Mouse (Mus musculus) intestine, embryonic 14.5 days (tissue): ENCODE measurements around the gene Rnf7. TPM values are rescaled to one million over a fixed set of nuclear protein-coding genes. Genes with fewer than 3 reads are reported as not detected.
"Not testable (repeated sequence)": the region's sequence is repeated elsewhere in the genome, so short reads cannot be mapped to it uniquely, and the experiment has no call there.

Experiments
- ATAC-seq: fragments of 200-750 bp; cut with Nextera tagmentation; replicated peaks from 2 replicates; pipeline ENCODE4 v1.8.0; 2017; ENCODE audit warnings: low read depth, moderate number of reproducible peaks, moderate TSS enrichment, moderate library complexity; ENCODE audit not compliant: low FRiP score, low TSS enrichment
- DNase-seq: peaks from one replicate; pipeline ENCODE4 v3.0.0-alpha.2; 2018; ENCODE audit warnings: low spot score
- H3K27ac ChIP-seq: fragments of 300-500 bp; sonication (generic); 2 replicates; pipeline ENCODE4 v1.5.1; 2014; ENCODE audit warnings: low read depth, mild to moderate bottlenecking, control low read depth
- H3K27me3 ChIP-seq: fragments of 300-500 bp; sonication (generic); replicated peaks from 2 replicates; pipeline ENCODE4 v1.6.1; 2014; ENCODE audit warnings: low read length, control low read depth; ENCODE audit not compliant: control insufficient read depth, insufficient read depth
- H3K36me3 ChIP-seq: fragments of 300-500 bp; sonication (generic); 2 replicates; pipeline ENCODE4 v1.6.1; 2014; ENCODE audit warnings: low read length, control low read depth; ENCODE audit not compliant: control insufficient read depth, insufficient read depth
- H3K4me1 ChIP-seq: fragments of 300-500 bp; sonication (generic); replicated peaks from 2 replicates; pipeline ENCODE4 v1.6.1; 2014; ENCODE audit warnings: low read length, control low read depth, mixed read lengths; ENCODE audit not compliant: control insufficient read depth, insufficient read depth
- H3K4me2 ChIP-seq: fragments of 300-500 bp; sonication (generic); 2 replicates; pipeline ENCODE4 v1.6.1; 2014; ENCODE audit warnings: low read length
- H3K4me3 ChIP-seq: fragments of 300-500 bp; sonication (generic); 2 replicates; pipeline ENCODE4 v1.5.1; 2014; ENCODE audit warnings: low read depth, low read length, control low read depth, mixed read lengths
- H3K9ac ChIP-seq: fragments of 300-500 bp; sonication (generic); 2 replicates; pipeline ENCODE4 v1.6.1; 2014; ENCODE audit warnings: mild to moderate bottlenecking, low read length
- H3K9me3 ChIP-seq: fragments of 300-500 bp; sonication (generic); 2 replicates; pipeline ENCODE4 v1.6.1; 2016; ENCODE audit warnings: low read length, control low read depth; ENCODE audit not compliant: control insufficient read depth
- WGBS: fragments of 180-500 bp; shearing (Covaris S2); extraction: QIAGEN DNeasy Blood & Tissue Kit; methylation state at CpG from one replicate; pipeline ENCODE4 v1.1.7; 2014; 5-methylcytosine and 5-hydroxymethylcytosine counted together
- polyA plus RNA-seq: library from polyadenylated mRNA; unstranded; fragments of >200 nt; fragmentation: Nextera tagmentation; extraction: Ambion mirVana; gene quantifications from 2 replicates; pipeline ENCODE4 v1.2.1, GENCODE M21; 2014

Gene Rnf7
- polyA plus RNA-seq, 1 experiment from 2014 or later = 232 TPM

DNA sequence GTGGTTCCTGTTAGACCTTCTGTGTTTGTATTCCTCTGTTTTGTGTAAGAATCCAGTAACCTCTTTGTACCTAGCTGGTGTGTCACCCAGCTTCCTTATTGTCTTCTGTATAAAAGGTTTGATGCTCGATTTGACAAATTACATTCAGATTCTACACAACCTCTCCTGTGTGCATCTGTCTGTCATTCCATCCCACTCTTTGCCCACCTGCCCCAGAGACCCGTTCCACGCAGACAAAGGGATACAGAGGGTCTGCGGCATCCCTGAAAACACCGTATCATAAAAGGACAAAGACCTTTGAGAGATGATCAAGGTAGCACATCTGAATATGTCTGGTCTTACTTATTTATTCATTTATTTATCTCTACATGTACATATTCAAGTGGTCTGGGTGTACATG is 9.4 kb upstream of the Rnf7 start:
- H3K4me2 ChIP-seq, H3K36me3 ChIP-seq, H3K4me1 ChIP-seq, H3K9me3 ChIP-seq, DNase-seq, H3K27me3 ChIP-seq, H3K27ac ChIP-seq, ATAC-seq, H3K9ac ChIP-seq, H3K4me3 ChIP-seq: not testable (repeated sequence)
- 96% methylated on average over 5 of the region's 5 CpGs for WGBS

DNA sequence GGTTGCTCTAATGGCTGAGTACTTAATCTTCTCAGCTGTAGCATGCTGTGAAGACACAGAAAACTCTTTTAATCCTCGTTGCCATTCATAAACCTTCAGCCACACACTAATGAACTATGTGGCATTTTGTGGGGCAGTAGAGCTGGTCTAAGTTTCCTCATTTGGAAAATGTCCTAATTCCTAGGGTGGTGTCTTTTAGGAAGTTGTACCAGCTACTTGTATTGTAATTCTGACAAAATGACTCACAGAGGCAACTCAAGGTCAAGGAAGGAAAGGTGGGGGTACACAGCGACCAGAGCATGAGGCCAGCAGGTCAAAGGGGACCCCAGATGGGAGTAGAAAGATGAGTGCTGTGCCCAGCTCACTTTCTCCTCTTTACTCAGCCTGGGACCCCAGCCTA is 5.2 kb upstream of the Rnf7 start:
- no peak overlapping the region for H3K4me2 ChIP-seq
- H3K27me3 ChIP-seq = no peaks in the 10 kb centered on the region
- no peaks in the 10 kb centered on the region for H3K4me1 ChIP-seq
- no peaks in the 10 kb centered on the region for H3K9me3 ChIP-seq
- DNase-seq (no peak), ATAC-seq (no peak)
- H3K27ac ChIP-seq = no peak overlapping the region
- no peak overlapping the region for H3K4me3 ChIP-seq
- 70% methylated on average over 2 of the region's 2 CpGs for WGBS
- H3K9ac ChIP-seq = no peak overlapping the region
- no peaks in the 10 kb centered on the region for H3K36me3 ChIP-seq

DNA sequence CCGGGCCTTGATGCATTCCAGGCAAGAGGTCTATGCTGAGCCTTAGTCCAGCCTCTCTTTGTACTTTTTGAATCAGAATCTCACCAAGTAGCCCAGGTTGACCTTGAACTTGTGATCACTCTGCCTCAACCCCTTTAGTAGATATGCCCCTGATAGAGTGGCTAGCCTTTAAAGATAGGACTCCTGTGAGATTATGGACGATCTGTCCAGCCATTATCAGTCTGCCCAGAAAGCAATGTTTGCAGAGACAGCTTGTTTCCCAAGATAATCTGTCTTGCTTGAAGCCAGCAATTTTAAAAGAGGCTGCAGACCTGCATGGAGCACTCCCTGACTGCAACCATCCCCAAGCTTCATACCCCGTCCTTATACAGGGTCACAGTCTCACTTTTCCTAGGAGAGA is 4.6 kb upstream of the Rnf7 start:
- H3K9me3 ChIP-seq = no peaks in the 10 kb centered on the region
- no peak overlapping the region for H3K27ac ChIP-seq
- DNase-seq (no peak), ATAC-seq (no peak)
- WGBS = 69% methylated on average over 3 of the region's 3 CpGs
- H3K27me3 ChIP-seq = no peaks in the 10 kb centered on the region
- no peaks in the 10 kb centered on the region for H3K36me3 ChIP-seq
- no peaks in the 10 kb centered on the region for H3K4me1 ChIP-seq
- no peak overlapping the region for H3K9ac ChIP-seq
- H3K4me3 ChIP-seq = no peak overlapping the region
- no peak overlapping the region for H3K4me2 ChIP-seq

DNA sequence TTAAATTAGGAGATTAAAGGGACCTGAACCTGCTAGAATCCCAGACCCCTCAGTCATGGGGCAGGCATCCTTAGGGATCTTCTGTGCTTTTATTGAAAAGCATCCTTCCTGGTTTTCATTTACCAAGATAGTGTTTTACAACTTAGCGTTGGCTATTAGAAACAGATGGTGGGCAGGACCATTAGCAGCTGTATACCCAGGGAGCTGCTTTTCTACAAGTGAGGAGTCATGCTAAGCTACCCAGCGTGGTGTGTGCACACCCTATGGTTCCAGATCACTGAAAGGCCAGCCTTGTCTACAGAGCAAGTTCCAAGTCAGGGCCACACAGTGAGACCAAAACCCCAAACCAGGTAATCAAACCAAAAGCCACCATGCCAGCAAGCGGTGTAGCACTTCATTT is 6.1 kb downstream of the Rnf7 start:
- DNase-seq = no peak
- Histone ChIP-seq H3K36me3 (peaks cover 39% of the 10 kb centered on the region), H3K4me3 (no peak overlapping the region), H3K4me1 (peaks cover 6% of the 10 kb centered on the region; the same call in 1 of the 2 replicates), H3K9me3 (no peaks in the 10 kb centered on the region), H3K9ac (no peak overlapping the region), H3K4me2 (no peak overlapping the region), H3K27me3 (no peaks in the 10 kb centered on the region), H3K27ac (no peak overlapping the region)
- 85% methylated on average over 3 of the region's 3 CpGs for whole genome bisulfite sequencing
- no peak for ATAC-seq

DNA sequence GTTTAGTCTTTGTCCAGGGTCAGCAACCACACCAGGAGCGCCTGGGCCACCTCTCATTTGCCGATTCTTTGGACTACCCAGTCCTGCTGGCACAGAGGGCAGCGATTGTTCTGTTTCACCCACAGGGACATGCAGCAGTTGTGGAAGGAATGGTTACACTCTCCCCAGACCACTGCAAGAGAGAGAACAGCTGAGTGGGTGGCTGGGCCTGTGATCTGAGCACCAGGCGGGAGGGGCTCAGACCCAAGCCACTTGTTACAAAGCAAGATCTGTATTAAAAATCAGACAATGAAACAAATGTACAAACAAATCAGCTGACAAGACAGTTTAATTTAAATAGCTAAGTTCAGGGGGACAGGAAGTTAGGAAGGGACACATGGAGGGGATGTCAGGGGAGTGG is 6.8 kb downstream of the Rnf7 start:
- H3K27me3 ChIP-seq, H3K4me2 ChIP-seq, H3K4me3 ChIP-seq, DNase-seq, H3K4me1 ChIP-seq, H3K9me3 ChIP-seq, H3K9ac ChIP-seq, H3K27ac ChIP-seq, ATAC-seq: not testable (repeated sequence)
- H3K36me3 ChIP-seq = peaks cover 41% of the 10 kb centered on the region
- 89% methylated on average over 4 of the region's 4 CpGs for WGBS

DNA sequence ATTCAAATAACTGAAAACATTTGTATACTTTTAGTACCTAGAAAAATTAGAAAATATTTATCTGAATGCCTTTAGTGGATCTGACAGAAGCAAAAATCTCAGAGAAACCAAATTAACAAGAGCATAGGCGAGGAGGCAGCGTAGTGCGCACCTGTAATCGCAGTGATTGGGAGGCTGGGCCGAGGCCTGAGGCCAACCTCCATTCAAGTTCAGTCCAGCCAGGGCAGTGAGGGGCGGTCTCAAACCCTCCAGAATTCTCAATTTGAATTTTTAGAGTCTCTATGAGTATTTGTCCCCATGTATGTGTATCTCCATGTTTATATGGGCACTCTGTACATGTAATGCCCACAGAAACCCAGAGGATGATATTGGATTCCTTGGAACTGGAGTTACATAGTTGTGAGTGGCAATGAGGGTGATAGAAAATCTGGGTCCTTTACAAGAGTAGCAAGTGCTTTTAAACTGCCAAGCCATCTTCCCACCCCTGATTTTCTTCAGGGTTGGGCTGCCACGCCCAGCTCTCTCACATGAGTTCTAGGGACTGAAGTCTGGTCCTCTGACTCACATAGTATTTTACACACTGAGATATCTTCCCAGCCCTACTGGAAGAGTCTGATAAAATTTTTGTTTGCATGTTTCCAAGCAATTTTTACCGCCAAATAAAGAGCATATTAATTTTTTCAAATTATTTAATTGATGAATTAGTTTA is 8.1 kb downstream of the Rnf7 start:
- Histone ChIP-seq H3K4me2 (no peak overlapping the region), H3K9ac (no peak overlapping the region), H3K36me3 (peaks cover 40% of the 10 kb centered on the region), H3K4me1 (0 out of 2 replicates have a peak, but pooled peaks cover 2% of the 10 kb centered on the region), H3K9me3 (no peaks in the 10 kb centered on the region), H3K4me3 (no peak overlapping the region), H3K27me3 (no peaks in the 10 kb centered on the region), H3K27ac (no peak overlapping the region)
- DNase-seq (no peak), ATAC-seq (no peak)
- 95% methylated on average over 8 of the region's 8 CpGs for WGBS

DNA sequence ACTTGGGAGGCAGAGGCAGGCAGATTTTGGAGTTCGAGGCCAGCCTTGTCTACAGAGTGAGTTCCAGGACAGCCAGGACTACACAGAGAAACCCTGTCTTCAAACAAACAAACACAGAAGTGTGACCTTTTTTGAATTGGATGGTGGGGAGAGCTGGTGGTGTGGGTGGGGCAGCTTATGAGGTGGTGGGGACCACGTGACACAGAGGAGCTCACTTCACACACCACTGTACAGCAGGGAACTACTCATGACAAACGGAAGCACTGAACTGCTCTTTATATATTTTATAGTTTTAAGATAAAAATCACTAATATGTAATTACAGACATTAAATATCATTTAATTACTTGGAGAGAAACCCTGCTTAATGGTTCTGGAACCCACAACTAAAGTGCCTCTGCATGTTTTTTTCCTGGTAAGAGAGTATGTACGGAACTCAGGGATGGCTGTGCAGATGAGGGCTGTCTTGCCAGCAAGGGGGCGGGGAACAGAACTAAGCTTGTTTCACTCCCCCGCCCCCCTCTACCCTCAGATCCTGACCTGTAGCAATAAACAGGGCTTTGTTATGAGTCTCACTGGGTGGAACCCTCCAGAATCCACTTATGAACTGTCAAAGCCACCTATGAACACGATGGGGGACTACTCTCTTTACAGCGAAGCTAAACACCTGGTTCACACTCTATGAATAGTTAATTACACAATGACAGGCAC is 8.8 kb downstream of the Rnf7 start:
- Histone ChIP-seq H3K4me3 (no peak overlapping the region), H3K4me1 (0 out of 2 replicates have a peak, but pooled peaks cover 2% of the 10 kb centered on the region), H3K36me3 (peaks cover 39% of the 10 kb centered on the region), H3K27ac (no peak overlapping the region), H3K4me2 (no peak overlapping the region), H3K9me3 (no peaks in the 10 kb centered on the region), H3K9ac (no peak overlapping the region), H3K27me3 (no peaks in the 10 kb centered on the region)
- WGBS = 60% methylated on average over 8 of the region's 8 CpGs
- ATAC-seq (no peak), DNase-seq (no peak)

DNA sequence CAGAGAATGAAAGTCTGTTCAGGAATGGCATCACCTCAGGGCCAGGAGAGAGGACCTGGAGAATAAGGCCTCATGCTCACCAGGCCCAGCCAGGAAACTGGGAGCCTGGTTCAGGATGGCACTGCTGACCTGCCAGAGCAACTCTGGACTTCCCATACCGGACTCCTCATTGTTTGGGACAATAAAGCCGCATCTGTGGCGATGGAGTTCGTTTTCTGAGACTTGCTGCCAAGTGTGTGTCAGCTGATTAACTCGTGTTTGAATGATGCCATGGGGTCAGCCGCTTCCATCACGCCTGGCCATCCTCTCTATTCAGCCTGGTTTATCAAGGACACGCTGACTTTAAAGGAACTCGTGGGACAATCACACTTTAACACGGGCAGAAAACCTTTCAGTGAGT is 14.8 kb downstream of the Rnf7 start:
- DNase-seq (no peak), ATAC-seq (no peak)
- H3K9me3 ChIP-seq = peaks cover 7% of the 10 kb centered on the region; the same call in 1 of the 2 replicates
- H3K4me2 ChIP-seq = no peak overlapping the region
- no peak overlapping the region for H3K27ac ChIP-seq
- H3K4me3 ChIP-seq = no peak overlapping the region
- 83% methylated on average over 10 of the region's 10 CpGs for WGBS
- H3K27me3 ChIP-seq = no peaks in the 10 kb centered on the region
- H3K36me3 ChIP-seq = peaks cover 14% of the 10 kb centered on the region
- H3K4me1 ChIP-seq = no peaks in the 10 kb centered on the region
- H3K9ac ChIP-seq = no peak overlapping the region

DNA sequence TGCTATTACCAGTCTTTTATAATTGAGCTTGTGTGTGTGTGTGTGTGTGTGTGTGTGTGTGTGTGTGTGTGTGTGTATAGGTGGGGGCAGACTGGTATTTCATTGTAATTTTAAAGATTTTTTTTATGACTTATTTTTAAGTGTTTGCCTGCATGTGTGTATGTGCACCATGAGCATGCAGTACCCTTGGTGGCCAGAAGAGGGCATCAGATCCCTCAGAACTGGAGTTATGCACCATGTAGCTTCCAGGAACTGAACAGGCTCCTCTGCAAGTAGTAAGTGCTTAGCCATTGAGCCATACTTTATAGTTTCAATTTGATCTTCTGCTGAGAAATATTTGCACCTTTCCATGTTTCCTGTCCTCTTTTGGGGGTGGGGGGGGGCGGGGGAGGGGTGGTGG is 16.9 kb downstream of the Rnf7 start:
- WGBS = 31% methylated on average over 1 of the region's 1 CpGs
- DNase-seq = no peak
- no peak overlapping the region for H3K4me2 ChIP-seq

More for the DNA sequence above, 16.9 kb downstream of the Rnf7 start:
- no peak for ATAC-seq
- Histone ChIP-seq H3K9ac (no peak overlapping the region), H3K27me3 (no peaks in the 10 kb centered on the region), H3K27ac (no peak overlapping the region), H3K9me3 (peaks cover 7% of the 10 kb centered on the region; the same call in 1 of the 2 replicates), H3K4me3 (no peak overlapping the region), H3K36me3 (0 out of 2 replicates have a peak, but pooled peaks cover 2% of the 10 kb centered on the region), H3K4me1 (no peaks in the 10 kb centered on the region)
